Mouse (Mus musculus): ENCODE measurements around the gene Arhgap9.

- TF ChIP-seq CTCF (IDR thresholded peaks at IDR 0.05) (no peak), POLR2A (IDR thresholded peaks at IDR 0.05; ENCODE audit: insufficient read depth, low read depth, low read length) (no peak)
These were observed at the start of gene Arhgap9 for GRCm38 (mm10) chr10:127321621-127322020.

All from heart, adult 2 months (tissue).